Mouse (Mus musculus) heart, postnatal 4 days (tissue): ENCODE data around the gene Slc35e1. TPM values are rescaled to one million over a fixed set of nuclear protein-coding genes. Genes with fewer than 3 reads are reported as not detected.

Experiments
- DNase-seq: peaks from one replicate; pipeline ENCODE4 v3.0.0; 2021
- total RNA-seq, 2 experiments: library from RNA; stranded (reverse); gene quantifications; 2 replicates each; pipeline ENCODE4 v1.2.3; 2021

The Slc35e1 gene
- total RNA-seq: 10 to 100 TPM; 25.6 to 27.1 TPM

DNA sequence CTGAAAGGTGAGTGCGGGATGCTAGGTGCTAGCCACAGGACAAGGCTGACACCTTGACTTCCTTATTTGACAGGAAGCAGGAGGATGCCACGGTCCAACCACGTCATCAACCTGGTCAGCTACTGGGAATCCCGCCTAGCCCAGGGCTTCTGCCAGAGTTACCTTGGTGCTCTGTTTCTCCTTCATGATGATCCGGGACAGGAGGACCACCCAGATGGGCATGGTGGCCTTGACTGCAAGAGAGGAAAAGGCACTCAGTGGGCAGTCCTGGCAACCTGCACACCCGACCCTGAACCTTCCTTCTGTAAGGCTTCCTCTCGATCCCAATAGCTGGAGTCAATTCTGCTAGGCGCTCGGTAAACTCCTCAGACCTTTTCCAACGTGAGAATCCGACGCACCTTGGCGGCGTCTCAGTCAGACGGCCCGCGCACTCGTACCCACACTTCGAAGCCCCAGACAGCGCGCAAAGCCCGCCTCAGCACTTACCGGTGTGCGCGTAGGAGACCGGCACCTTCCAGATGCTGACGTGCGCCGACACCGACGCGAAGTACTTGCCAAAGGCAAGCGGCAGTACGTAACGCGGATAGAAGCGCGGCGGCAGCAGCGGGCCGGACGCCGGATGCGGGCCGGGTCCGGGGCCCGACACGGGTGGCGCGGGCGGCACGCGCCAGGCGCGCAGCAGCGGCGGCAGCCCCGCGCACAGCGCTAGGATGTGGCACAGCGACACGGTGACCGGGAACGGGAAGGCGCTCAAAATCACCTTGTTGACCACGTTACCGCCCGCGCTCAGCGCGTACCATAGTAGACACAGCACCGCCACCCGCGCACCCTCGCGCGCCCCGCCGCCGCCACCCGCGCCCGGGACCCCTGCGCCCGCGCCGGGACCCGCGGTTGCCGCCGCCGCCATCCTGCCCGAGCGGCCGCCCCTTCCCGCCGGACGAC, at the start of gene Slc35e1:
TSS of gene Slc35e1 (minus strand) at position 935 of the 942 bp plus-strand sequence.
- DNase-seq: peak; percentile 20

DNA sequence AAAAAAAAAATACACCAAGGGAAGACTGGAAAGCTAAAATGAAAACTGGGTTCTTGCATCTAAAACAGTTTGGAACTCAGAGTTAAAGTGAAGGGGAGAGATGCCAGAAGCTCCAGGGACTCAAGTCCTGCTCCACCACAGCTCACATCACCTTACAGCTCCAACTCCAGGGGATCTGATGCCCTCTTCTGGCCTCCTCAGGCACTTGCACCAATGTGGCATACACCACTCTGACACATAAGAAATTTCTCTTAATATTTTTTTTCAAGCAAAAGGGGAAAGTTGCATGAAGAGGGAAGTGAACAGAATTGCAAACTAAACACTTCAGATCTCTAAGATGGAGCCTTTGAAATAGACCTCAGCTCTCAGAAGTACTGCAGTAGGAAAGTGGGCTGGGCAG, 46.8 kb upstream of the Slc35e1 start:
- peak; percentile 24 for DNase-seq

DNA sequence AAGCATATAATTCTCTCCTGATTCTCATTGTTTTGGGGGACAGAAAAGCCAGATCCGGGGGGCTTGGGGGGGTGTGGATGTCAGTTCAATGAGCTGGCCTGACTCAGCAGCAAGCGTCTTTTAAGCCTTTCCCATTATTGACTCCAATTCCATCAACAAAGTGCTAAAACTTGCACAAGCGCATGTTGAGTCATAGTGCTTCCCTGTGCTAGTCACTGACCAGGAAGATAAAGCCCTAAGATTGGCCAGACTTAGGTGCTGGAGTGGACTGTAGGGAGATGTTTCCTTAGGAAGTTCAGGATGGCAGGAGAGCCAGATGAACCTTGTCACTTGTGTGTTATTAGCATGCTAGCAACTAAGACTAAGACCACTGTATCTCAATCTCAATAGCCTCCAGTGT, 42.5 kb upstream of the Slc35e1 start:
- DNase-seq: no peak

DNA sequence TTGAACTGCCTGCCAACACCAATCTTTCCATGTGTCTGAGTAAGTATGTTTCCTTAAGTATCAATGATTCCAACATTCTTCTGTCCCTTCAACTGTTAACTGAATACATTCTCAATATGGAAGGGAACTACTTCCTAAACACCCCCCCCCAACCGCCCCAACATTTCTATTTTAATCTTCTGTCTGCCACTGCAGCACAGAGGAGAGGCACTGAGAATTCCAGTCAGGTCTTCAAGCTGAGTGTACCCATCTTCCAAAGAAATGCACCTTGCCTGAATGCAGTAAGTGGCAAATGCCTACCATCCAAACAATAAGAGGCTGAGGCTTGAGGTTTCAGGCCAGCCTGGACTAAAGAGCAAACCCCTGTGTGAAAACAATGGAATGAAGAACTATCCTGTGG, 39.7 kb upstream of the Slc35e1 start:
- no peak for DNase-seq

DNA sequence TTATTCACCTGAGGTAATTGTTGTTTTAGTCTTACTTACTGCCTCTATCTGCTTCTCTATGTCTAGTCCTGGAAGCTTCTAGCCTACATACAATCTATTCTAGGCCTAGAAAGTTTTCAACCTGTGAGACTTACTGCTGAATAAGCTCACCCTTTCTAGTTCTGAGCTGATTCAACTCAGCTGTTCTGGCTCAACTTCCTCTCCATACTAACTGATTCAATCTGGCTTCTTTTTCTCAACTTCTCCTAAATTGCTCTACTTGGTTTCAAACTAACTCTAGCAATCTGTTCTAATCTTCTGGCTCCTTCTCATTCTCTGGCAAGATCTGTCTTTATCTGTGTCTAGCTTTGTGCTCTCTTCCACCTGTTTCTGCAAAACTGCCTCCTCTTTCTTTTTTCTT, 29.5 kb upstream of the Slc35e1 start:
- no peak for DNase-seq

DNA sequence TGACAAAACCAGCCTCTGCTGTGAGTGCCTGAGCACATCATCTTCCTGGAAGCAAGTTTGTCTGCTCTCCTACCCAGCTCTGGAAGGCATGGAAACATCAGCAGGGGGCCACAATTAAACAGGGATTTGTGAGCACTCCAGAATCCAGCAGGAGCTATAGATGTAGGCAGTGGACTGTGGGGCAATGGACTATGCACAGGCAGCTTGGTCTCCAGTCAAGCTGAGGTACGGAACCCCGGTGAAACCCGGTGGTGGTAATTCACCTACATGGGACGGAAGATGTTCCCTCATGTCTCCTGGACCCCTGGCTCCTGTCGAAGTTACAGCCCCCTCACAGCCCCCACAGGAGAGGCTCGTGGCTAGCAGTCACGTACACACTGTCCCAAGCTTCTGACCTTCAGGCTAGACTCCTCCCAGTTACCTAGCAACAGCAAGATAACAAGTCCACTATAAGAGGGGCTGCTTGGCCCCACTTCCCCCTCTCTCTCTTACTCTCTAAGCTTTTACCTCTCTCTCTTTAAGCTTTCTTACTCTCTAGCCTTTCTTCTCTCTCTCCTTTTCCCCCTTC, 25.1 kb upstream of the Slc35e1 start:
- DNase-seq: no peak

DNA sequence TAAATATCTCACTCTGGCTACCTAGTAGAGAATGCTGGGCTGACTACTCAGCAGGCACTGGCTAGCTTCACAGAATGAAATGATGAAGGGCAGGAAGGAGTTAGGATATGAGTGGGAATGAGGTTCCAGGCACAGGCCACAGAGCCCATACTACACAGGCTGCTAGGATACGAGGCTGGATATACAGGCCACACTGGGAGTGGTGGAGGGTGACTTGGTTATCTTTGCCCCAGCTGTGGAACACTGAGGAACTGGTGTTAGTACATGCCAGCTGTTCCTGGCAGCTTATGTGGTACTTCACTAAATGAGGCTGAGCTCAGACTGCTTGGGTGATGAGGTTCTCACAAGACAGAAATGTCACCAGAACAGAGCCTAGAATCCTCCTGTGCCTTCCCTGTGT, 20.7 kb upstream of the Slc35e1 start:
- no peak for DNase-seq

DNA sequence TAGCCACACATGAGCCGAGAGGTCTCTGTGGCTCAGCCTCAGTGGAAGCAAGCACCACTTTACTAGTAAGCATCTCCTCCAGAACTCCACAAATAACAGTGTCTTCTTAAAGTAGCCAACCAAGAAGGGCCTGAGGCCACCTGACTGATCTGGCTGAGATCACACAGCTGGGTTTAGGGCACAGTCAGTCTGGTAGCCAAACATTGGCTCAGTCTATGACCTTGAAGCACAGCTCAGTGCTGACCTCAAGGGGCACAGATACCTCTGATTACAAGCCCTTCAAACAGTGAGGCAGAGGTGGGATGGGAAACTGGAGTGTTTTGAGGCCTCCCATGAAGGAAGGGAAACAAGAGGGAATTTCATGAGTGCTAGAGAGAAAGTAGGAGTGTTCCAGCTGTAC, 20.2 kb upstream of the Slc35e1 start:
- DNase-seq: no peak

DNA sequence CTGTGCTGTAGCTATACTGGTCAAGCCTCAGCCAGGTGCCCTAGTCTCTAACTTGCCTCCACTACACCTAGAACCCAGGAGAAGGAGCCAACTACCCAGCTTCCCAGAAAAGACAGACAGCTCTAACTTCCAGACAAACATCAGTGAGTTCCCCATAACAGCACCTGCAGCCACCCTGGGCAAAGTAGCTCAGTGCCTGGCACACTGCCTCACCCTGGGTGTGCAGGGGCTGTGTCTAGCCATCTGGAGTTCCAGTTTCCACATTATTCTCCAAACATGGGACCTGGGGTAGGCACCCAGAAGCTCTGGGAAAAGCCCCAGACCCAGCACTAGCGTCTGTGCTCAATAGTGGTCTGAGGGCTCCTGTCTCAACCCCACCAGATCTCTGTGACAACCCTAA, 15.1 kb upstream of the Slc35e1 start:
- DNase-seq: no peak

DNA sequence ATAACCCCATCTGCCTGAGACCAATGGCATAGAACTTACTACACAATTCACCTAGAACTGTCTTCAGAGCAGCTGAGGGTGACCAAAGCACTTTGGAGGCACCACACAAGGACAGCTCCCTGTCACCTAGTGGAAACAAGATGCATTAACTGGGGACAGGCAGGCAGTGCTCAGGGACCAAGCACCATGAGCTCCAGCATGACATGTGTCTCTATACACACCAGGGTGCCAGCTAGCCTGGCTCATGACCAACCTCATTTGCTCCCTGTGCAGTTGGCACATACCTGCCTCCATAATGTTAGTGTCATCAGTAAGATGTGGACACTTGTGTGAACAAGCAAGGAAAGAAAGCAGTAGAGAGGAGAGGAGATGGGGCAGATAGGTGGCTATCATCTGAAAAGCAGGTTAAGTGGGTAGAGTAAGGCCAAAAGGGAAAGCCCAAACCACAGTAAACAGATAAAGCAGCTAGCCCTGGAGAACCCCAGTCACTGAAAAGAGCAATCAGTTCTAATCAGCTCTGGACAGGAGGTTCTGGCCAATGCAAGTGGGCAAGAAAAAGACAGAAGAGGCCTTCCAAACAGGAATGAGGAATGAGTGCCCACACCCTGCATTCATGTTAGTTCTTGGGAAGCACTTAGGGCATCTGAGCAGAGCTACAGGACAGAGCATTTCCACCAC, 12.4 kb upstream of the Slc35e1 start:
- no peak for DNase-seq

DNA sequence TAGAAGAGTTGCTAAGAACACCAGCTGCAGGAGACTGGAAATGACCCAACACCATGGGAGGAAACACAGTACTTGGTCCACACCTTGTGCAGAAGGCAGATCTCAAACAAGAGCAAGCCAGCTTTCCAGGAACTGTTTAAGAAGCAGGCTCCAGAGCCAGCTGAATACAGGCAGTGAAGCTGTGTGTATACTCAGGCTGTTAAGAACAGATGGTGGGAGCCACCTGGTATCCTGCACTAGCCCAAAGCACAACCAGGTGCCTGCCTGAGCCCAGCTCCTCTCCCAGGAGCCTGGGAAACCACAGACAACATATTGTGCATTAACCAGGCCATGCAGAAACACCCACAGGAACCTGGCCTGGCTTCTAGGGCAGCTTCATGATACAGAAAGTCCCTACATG, 11.7 kb upstream of the Slc35e1 start:
- DNase-seq: no peak

DNA sequence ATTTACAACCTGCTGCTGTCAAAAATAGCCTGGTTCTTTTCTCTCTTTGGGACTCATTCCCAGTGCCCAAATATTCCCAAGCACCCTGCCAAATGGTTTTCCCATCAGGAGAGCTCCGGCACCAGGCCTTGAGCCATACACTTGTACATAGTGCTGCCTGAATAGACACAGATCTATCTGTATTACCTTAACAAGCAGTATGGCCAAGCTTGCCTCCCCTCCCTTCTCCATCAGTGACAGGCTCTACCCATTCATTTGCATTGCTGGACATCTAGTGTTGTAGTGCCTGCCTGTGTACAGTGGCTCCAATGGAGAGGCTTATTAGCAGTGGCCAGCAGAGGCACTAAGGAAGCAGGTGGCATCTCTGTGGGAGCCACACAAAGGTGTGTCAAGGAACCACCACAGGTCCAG, 8.1 kb upstream of the Slc35e1 start:
- DNase-seq: peak; percentile 25

DNA sequence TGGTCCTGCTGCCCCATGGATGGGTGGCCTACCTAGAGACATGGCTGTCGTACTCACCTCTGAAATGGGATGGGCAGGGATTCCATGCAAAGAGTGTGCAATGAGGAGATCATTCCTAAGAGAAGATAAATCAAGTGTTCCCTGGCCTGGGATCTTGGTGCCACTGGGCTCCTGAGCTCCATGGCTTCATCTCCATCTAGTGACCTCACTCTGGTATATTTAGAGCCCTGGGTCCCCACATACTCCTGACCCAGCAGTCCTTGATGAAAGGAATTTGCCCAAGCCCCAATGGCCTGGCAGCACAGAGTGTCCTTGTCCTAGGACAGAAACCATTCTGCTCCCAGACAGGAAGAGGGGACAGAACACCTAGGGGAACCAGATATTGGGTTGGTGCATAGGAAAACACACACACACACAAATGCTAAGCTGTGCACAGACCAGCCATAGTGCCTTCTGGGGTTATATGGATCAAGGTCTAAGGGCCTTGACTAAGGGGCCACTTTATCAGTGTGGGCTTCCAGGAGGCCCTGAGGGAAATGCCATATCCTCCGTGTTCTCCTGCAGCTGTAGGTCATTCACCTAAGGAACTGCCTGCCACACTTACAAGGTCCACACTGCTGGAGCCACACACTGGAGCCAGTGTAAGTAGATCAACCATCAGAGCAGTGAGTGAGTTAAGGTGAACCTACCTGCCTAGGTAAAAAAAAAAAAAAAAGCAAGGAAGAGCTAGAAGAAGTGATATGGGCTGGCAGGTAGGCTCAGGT, 7.3 kb upstream of the Slc35e1 start:
- DNase-seq: peak; percentile 52

DNA sequence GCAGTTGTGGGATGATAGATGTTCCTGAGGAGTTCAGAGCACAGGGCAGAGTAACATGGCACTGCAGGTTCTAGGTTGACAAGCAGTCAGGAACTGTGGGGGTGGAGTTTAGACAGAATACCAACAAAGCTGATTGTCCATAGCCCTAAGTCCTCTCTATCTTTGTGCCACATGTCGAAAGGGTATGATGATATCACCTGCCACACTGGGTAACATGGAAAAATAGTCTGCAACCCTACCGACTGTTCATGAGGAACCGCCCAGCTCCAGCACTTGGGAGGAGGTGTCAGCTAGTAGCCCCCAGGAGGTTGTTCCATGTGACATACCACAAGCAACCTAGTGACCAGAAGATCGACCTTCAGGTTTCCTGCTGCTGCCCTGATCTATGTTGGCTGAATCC, 6.1 kb upstream of the Slc35e1 start:
- no peak for DNase-seq

DNA sequence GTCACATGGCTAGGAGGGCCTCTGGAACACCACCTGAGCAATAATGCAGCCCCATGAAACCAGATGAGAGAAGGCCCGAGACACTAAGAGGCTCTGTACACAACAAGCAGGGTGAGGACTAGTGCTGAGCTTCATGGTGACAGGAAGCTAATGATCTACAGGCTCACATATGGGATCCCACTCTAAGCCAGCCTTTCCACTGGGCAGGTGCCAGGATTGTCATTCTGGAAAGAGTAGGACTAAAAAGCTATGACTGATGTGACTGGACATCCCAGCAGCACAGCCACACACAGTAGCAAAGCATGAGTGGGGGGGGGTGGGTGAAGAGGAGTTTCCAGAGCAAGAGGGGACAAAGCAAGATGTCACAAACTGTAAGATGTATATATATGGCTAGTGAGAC, 5.5 kb upstream of the Slc35e1 start:
- DNase-seq: peak; percentile 20

DNA sequence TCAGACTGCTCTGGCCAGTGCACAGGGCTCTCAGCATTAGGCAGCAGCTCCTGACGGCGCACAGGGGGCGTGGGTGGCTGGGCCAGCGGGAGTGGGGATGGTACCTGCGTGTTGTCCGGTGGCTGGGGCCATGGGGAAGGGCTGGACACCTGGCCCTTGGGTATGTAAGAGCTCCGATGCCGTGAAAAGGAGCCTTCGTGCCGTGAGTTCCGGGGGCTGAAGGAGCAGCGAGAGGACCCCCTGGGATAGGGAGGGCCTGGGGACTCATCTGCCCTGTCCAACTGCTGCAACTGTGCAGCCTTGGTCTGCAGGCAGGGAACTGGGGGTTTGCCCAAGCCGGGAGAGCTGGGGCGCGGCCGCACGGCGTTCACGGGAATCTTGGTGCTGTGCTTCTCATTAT, 3.8 kb upstream of the Slc35e1 start:
- no peak for DNase-seq

DNA sequence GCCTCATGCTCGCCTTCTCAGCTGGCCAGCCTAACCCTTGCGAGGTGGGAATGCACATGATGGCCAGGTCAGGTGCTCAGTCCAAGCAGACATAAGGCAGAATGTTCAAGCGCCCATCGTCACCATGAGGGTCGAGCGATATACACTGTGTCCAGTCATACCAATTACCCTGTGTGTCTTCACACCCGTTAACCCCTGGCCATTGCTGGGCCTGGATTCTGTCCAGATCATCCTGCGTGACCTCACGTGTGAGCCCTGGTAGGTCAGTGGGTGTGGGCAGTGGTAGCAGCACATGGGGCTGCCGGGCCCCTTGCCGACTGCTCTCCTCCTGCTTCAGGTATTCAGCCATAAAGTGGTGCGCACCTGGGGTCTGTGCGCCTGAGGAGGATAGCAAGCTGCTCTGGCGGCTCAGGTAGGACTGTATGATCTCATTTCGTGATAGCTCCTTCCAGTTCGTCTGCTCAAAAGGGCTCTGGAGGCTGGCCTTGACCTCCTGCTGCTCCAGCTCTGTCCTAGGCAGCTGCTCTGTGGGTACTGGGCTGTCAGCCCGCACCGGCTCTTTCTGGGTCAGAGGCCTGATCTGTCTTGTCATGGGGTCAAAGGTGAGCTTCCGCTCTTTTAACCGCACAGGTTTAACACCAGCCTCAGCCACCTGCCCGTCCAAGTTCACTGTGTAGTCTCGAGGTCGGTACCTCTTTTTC, 3.1 kb upstream of the Slc35e1 start:
- DNase-seq: no peak

DNA sequence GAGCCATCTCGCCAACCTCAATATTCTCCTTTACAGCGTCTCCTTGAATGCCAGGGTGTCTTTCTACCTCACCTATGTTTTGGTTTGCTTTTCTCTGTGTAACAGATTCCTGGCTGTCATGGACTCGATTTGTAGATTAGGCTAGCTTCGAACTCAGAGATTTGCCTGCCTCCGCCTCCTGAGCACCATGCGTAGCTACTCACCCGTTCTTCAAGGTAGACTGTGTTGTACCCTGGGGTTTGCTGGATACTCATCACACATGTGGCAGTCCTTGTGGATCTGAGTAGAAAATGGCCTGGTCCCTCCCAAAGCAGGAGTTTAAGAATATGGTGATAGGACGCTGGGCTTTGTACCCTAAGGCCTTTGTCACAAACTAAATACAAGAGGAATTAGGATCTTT, 967 bp upstream of the Slc35e1 start:
- DNase-seq: no peak

DNA sequence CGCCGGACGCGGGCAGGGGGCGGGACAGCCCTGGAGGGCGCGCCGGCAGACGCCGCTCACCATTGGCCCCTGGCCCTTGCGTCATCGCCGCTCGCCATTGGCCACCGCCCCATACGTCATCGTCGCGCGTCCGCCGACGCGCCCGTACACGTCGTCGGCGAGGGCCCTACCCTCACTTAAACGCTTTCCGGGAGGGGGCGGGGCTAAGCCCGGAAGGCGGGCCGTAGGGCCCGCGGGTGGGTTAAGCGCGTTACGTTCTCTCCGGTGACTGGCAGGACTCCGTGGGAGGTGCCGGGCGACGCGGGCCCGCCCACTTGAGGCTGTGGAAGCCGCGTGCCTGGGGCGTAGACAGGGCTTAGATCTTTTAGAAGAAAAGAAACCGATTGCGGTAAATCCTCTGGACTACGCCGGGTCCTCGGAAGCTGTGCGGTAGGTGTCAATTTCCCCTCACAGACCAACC, 238 bp upstream of the Slc35e1 start:
- DNase-seq: peak; percentile 99

DNA sequence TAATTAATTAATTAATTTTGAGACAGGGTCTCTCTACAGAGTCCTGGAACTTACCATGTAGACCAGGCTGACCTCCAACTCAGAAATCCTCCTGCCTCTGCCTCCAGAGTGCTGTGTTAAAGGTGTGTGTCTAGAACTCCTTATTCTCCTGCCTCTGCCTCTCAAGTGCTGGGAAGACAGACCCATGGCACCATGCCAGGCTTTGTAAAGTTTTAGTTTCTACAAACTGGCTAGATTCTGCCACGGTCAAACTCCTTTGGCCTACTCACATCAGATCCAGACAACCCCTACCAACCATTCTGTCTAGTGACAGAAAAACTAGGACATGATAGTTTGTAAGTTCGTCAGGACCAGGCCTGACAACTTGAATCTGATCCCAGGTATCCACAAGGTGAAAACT, 1.4 kb downstream of the Slc35e1 start:
- peak; percentile 30 for DNase-seq

DNA sequence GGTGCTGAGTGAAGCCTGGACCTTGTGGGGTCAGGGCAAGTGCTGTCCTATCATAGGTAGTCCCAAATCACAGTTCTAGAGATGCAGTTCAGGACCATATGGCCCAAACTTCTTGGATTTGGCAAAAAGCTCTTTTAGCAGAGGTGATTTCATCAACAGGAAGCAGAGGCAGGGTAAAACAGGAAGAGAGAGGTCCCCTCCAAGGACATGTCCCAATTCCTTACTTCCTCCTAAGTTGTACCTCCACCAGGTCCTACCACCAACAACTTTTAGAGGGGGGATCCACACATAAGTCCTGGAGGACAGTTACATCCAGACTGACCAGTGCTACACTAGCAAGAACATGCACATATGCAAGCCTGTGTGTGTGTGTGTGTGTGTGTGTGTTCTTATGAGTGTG, 5.4 kb downstream of the Slc35e1 start:
- DNase-seq: no peak
